Mouse (Mus musculus): ENCODE data around the gene Usp3. TPM values are rescaled to one million over a fixed set of nuclear protein-coding genes. Genes with fewer than 3 reads are reported as not detected.

Gene Usp3
- total and polyA plus RNA-seq, 2 experiments from 2014 or later: 39.4 to 53.4 TPM

- 0% methylated on average over 8 of the region's 8 CpGs for WGBS
These were observed 80.6 kb downstream of the Usp3 start for GRCm38 (mm10) chr9:66512351-66512671.

GRCm38 (mm10) chr9:66511580-66512350, 81.2 kb downstream of the Usp3 start:
- Histone ChIP-seq H3K4me1 (ENCODE audit: control insufficient read depth, insufficient read depth) (peaks cover 11% of the 10 kb centered on the region; the same call in 1 of the 2 replicates), H3K9ac (replicated peaks; ENCODE audit: low read depth, low read length) (peak overlapping the region; percentile 80), H3K4me2 (ENCODE audit: low read depth, low read length) (peak overlapping the region; percentile 98), H3K4me3 (ENCODE audit: low read depth, low read length) (peak overlapping the region; percentile 69), H3K27ac (ENCODE audit: low read depth) (peak overlapping the region; percentile 98), H3K27me3 (ENCODE audit: control insufficient read depth, insufficient read depth, low read length) (no peaks in the 10 kb centered on the region), H3K9me3 (replicated peaks; ENCODE audit: control insufficient read depth, low read length) (no peaks in the 10 kb centered on the region), H3K36me3 (replicated peaks; ENCODE audit: control insufficient read depth, insufficient read depth, low read length) (peaks cover 38% of the 10 kb centered on the region)
- WGBS: under 1% methylated on average over 78 of the region's 78 CpGs
- ATAC-seq (ENCODE audit: insufficient read depth, low read depth) (peak; percentile 72), DNase-seq (ENCODE audit: low spot score) (peak; percentile 88)
- TF ChIP-seq EP300 (IDR thresholded peaks at IDR 0.05; ENCODE audit: low read depth) (peak; percentile 48; the same call in 1 of the 2 replicates), CTCF (IDR thresholded peaks at IDR 0.05; ENCODE audit: low read depth) (no peak)

More at GRCm38 (mm10) chr9:66512351-66512671, 80.6 kb downstream of the Usp3 start:
- Histone ChIP-seq H3K4me1 (ENCODE audit: control insufficient read depth, insufficient read depth) (peaks cover 11% of the 10 kb centered on the region; the same call in 1 of the 2 replicates), H3K27ac (ENCODE audit: low read depth) (peak overlapping the region; percentile 98), H3K4me2 (ENCODE audit: low read depth, low read length) (peak overlapping the region; percentile 98), H3K9me3 (replicated peaks; ENCODE audit: control insufficient read depth, low read length) (no peaks in the 10 kb centered on the region), H3K27me3 (ENCODE audit: control insufficient read depth, insufficient read depth, low read length) (no peaks in the 10 kb centered on the region), H3K4me3 (ENCODE audit: low read depth, low read length) (peak overlapping the region; percentile 69), H3K36me3 (replicated peaks; ENCODE audit: control insufficient read depth, insufficient read depth, low read length) (peaks cover 41% of the 10 kb centered on the region), H3K9ac (replicated peaks; ENCODE audit: low read depth, low read length) (peak overlapping the region; percentile 80)
- no peak for TF ChIP-seq CTCF (IDR thresholded peaks at IDR 0.05; ENCODE audit: low read depth)
- TF ChIP-seq EP300 (IDR thresholded peaks at IDR 0.05; ENCODE audit: low read depth): no peak
- DNase-seq (ENCODE audit: low spot score): peak; percentile 94
- ATAC-seq (ENCODE audit: insufficient read depth, low read depth): peak; percentile 77

GRCm38 (mm10) chr9:66510944-66511343, 82.0 kb downstream of the Usp3 start:
- peaks cover 11% of the 10 kb centered on the region; the same call in 1 of the 2 replicates for H3K4me1 ChIP-seq (ENCODE audit: control insufficient read depth, insufficient read depth)
- no peak for DNase-seq (ENCODE audit: low spot score)
- H3K27ac ChIP-seq (ENCODE audit: low read depth): peak overlapping the region; percentile 98
- WGBS: 14% methylated on average over 2 of the region's 2 CpGs
- no peaks in the 10 kb centered on the region for H3K27me3 ChIP-seq (ENCODE audit: control insufficient read depth, insufficient read depth, low read length)
- H3K4me3 ChIP-seq (ENCODE audit: low read depth, low read length): peak overlapping the region; percentile 69
- H3K4me2 ChIP-seq (ENCODE audit: low read depth, low read length): peak overlapping the region; percentile 98
- peaks cover 35% of the 10 kb centered on the region for H3K36me3 ChIP-seq (replicated peaks; ENCODE audit: control insufficient read depth, insufficient read depth, low read length)
- no peak for ATAC-seq (ENCODE audit: insufficient read depth, low read depth)
- no peak for TF ChIP-seq EP300 (IDR thresholded peaks at IDR 0.05; ENCODE audit: low read depth)
- TF ChIP-seq CTCF (IDR thresholded peaks at IDR 0.05; ENCODE audit: low read depth): no peak
- no peaks in the 10 kb centered on the region for H3K9me3 ChIP-seq (replicated peaks; ENCODE audit: control insufficient read depth, low read length)
- peak overlapping the region; percentile 80; the same call in 1 of the 2 replicates for H3K9ac ChIP-seq (replicated peaks; ENCODE audit: low read depth, low read length)

GRCm38 (mm10) chr9:66510351-66510841, 82.5 kb downstream of the Usp3 start:
- peaks cover 32% of the 10 kb centered on the region for H3K36me3 ChIP-seq (replicated peaks; ENCODE audit: control insufficient read depth, insufficient read depth, low read length)
- ATAC-seq (ENCODE audit: insufficient read depth, low read depth) (no peak), DNase-seq (ENCODE audit: low spot score) (no peak)
- TF ChIP-seq CTCF (IDR thresholded peaks at IDR 0.05; ENCODE audit: low read depth) (no peak), EP300 (IDR thresholded peaks at IDR 0.05; ENCODE audit: low read depth) (no peak)
- H3K27ac ChIP-seq (ENCODE audit: low read depth): peak overlapping the region; percentile 46
- no peaks in the 10 kb centered on the region for H3K9me3 ChIP-seq (replicated peaks; ENCODE audit: control insufficient read depth, low read length)
- no peak overlapping the region for H3K4me3 ChIP-seq (ENCODE audit: low read depth, low read length)
- no peak overlapping the region for H3K4me2 ChIP-seq (ENCODE audit: low read depth, low read length)
- H3K9ac ChIP-seq (replicated peaks; ENCODE audit: low read depth, low read length): no peak overlapping the region
- H3K4me1 ChIP-seq (ENCODE audit: control insufficient read depth, insufficient read depth): peaks cover 11% of the 10 kb centered on the region; the same call in 1 of the 2 replicates
- no peaks in the 10 kb centered on the region for H3K27me3 ChIP-seq (ENCODE audit: control insufficient read depth, insufficient read depth, low read length)
- WGBS: 53% methylated on average over 7 of the region's 7 CpGs

GRCm38 (mm10) chr9:66508890-66509399, 84.0 kb downstream of the Usp3 start:
- WGBS: 44% methylated on average over 4 of the region's 4 CpGs
- Histone ChIP-seq H3K4me3 (ENCODE audit: low read depth, low read length) (no peak overlapping the region), H3K27ac (ENCODE audit: low read depth) (no peak overlapping the region), H3K9ac (replicated peaks; ENCODE audit: low read depth, low read length) (no peak overlapping the region), H3K4me2 (ENCODE audit: low read depth, low read length) (no peak overlapping the region), H3K9me3 (replicated peaks; ENCODE audit: control insufficient read depth, low read length) (no peaks in the 10 kb centered on the region), H3K27me3 (ENCODE audit: control insufficient read depth, insufficient read depth, low read length) (no peaks in the 10 kb centered on the region), H3K36me3 (replicated peaks; ENCODE audit: control insufficient read depth, insufficient read depth, low read length) (peaks cover 44% of the 10 kb centered on the region), H3K4me1 (ENCODE audit: control insufficient read depth, insufficient read depth) (peaks cover 7% of the 10 kb centered on the region; the same call in 1 of the 2 replicates)
- no peak for ATAC-seq (ENCODE audit: insufficient read depth, low read depth)
- TF ChIP-seq EP300 (IDR thresholded peaks at IDR 0.05; ENCODE audit: low read depth) (no peak), CTCF (IDR thresholded peaks at IDR 0.05; ENCODE audit: low read depth) (no peak)
- no peak for DNase-seq (ENCODE audit: low spot score)
